Mouse (Mus musculus) Muller cell, postnatal 12 days (primary cell): ENCODE measurements around the gene Mrgpra2a.
"Not testable (repeated sequence)": the region's sequence is repeated elsewhere in the genome, so short reads cannot be mapped to it uniquely, and the experiment has no call there.

ENCODE experiments used
- DNase-seq: peaks from one replicate; pipeline ENCODE4 v3.0.0-alpha.2; 2015; ENCODE audit errors: inconsistent ontology term

The Mrgpra2a gene

DNA sequence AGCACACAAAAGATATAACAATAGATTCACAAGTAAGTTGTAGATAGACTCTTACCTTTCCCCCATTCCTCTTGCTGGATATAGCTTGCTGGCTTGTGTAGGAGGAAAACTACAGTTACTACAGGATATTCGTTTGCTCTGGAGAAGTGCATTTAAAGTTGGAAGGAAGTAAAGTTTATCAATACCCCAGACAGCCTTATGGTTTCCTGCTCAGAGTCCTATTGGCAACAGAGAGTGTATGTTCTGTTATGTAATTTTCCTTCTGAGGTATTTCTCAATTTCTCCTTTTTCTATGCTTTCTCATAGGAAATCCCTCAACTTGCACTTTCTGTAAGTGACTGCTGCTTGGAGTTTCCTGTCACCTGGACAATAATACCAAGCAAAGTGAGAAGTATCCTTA, at the start of gene Mrgpra2a:
TSS of gene Mrgpra2a (minus strand) at position 125 of the 400 bp plus-strand sequence.
- DNase-seq, result not testable (repeated sequence)

DNA sequence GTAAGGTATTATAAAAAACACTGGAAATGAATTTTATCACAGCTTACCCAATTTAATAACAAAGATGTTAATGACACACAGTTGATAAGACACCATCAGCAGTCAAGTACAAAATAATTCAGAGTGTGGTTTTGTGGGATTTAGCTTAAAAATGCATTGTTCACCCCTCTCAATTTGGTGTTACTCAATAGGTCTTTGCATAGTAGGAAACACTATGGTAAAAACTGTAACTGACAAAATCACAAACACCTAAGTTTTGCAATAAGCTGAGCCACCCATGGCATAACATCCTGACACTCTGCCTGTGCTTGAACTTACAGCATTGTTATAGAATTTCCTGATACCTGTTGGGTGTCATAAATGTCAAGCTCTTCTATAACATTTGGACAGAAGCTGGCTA, 39.3 kb upstream of the Mrgpra2a start:
- not testable (repeated sequence) for DNase-seq

DNA sequence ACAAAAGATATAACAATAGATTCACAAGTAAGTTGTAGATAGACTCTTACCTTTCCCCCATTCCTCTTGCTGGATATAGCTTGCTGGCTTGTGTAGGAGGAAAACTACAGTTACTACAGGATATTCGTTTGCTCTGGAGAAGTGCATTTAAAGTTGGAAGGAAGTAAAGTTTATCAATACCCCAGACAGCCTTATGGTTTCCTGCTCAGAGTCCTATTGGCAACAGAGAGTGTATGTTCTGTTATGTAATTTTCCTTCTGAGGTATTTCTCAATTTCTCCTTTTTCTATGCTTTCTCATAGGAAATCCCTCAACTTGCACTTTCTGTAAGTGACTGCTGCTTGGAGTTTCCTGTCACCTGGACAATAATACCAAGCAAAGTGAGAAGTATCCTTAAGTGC, 37.5 kb upstream of the Mrgpra2a start:
- DNase-seq, result not testable (repeated sequence)

DNA sequence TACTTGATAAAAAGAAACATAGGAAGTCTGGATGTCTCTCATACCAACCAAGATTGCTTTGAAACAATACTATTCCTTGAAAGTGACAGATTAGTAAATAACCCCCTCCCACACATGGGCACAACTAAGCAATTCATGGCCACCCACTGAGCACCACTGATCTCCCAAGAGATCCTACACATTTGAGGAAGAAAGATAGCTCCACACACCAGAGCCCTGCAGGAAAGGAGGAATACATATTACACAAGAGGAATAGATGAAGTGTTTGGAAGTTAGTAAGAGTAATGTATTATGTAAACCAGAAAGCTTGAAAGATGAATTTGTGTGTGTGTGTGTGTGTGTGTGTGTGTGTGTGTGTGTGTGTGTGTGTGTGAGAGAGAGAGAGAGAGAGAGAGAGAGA, 31.2 kb upstream of the Mrgpra2a start:
- not testable (repeated sequence) for DNase-seq

DNA sequence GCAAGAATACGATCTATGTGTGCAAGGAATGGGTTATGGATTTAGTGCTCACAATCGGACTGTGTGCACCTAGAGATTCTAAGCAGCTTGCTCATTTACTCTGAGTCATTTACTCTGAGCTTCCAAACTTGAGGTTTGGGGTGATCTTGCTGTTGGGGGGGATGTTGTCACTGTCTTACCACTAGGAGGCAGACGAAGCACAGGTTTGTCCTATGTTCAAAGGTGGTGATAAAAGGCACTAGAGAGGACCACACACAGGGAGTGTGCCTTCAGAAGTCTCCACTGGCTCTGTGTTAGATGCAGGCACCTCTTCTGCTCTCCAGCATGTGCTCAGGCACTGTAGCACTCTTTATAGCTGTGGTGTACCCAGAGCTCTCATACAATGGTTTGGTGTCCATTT, 22.0 kb upstream of the Mrgpra2a start:
- not testable (repeated sequence) for DNase-seq

DNA sequence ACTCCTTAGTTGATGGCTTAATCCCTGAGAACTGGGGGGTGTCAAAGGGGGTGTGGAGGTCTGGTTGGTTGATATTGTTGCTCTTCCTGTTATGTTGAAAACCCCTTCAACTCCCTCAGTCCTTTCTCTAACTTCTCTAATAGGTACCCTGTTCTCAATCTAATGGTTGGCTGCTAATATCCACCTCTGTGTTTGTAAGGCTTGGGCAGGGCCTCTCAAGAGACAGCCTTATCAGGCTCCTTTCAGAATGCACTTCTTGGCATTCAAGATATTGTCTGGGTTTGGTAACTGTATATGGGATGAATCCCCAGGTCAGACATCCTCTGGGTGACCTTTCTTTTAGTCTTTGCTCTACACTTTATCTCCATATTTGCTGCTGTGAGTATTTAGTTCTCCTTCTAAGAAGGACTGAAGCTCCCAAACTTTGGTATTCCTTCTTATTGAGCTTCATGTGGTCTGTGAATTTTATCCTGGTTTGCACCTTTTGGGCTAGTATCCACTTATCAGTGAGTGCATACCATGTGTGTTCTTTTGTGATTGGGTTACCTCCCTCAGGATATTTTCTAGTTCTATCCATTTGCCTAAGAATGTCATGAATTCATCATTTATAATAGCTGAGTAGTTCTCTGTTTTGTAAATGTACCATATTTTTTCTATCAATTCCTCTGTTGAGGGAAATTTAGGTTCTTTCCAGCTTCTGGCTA, 13.5 kb upstream of the Mrgpra2a start:
- DNase-seq, result not testable (repeated sequence)

DNA sequence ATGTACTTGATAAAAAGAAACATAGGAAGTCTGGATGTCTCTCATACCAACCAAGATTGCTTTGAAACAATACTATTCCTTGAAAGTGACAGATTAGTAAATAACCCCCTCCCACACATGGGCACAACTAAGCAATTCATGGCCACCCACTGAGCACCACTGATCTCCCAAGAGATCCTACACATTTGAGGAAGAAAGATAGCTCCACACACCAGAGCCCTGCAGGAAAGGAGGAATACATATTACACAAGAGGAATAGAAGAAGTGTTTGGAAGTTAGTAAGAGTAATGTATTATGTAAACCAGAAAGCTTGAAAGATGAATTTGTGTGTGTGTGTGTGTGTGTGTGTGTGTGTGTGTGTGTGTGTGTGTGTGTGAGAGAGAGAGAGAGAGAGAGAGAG, 6.2 kb downstream of the Mrgpra2a start:
- not testable (repeated sequence) for DNase-seq

DNA sequence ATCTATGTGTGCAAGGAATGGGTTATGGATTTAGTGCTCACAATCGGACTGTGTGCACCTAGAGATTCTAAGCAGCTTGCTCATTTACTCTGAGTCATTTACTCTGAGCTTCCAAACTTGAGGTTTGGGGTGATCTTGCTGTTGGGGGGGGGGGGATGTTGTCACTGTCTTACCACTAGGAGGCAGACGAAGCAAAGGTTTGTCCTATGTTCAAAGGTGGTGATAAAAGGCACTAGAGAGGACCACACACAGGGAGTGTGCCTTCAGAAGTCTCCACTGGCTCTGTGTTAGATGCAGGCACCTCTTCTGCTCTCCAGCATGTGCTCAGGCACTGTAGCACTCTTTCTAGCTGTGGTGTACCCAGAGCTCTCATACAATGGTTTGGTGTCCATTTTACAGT, 15.5 kb downstream of the Mrgpra2a start:
- DNase-seq, result not testable (repeated sequence)

DNA sequence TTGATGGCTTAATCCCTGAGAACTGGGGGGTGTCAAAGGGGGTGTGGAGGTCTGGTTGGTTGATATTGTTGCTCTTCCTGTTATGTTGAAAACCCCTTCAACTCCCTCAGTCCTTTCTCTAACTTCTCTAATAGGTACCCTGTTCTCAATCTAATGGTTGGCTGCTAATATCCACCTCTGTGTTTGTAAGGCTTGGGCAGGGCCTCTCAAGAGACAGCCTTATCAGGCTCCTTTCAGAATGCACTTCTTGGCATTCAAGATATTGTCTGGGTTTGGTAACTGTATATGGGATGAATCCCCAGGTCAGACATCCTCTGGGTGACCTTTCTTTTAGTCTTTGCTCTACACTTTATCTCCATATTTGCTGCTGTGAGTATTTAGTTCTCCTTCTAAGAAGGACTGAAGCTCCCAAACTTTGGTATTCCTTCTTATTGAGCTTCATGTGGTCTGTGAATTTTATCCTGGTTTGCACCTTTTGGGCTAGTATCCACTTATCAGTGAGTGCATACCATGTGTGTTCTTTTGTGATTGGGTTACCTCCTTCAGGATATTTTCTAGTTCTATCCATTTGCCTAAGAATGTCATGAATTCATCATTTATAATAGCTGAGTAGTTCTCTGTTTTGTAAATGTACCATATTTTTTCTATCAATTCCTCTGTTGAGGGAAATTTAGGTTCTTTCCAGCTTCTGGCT, 24.0 kb downstream of the Mrgpra2a start:
- not testable (repeated sequence) for DNase-seq

DNA sequence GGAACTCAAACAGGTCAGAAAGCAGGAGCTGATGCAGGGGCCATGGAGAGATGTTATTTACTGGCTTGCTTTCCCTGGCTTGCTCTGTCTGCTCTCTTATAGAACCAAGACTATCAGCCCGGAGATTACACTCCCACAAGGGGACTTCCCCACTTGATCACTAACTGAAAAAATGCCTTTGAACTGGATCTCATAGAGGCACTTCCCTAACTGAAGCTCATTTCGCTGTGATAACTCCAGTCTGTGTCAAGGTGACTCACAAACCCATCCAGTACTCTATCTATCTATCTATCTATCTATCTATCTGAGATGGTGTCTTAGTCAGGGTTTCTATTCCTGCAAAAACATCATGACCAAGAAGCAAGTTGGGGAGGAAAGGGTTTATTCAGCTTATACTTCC, 41.3 kb downstream of the Mrgpra2a start:
- no peak for DNase-seq

DNA sequence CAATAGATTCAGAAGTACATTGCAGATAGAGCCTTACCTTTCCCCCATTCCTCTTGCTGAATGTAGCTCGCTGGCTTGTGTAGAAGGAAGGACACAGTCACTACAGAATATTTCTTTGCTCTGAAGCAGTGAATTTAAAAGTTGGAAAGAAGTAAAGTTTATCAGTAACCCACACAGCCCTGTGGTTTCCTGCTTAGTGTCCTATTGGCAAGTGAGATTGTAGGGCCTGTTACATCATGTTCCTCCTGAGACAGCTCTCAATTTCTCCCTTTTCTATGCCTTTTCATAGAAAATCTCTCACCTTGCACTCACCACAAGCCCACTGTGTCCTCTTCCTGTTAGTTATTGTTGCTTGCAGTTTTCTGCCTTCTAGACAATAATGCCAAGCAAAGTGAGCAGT, 42.4 kb downstream of the Mrgpra2a start:
- no peak for DNase-seq

DNA sequence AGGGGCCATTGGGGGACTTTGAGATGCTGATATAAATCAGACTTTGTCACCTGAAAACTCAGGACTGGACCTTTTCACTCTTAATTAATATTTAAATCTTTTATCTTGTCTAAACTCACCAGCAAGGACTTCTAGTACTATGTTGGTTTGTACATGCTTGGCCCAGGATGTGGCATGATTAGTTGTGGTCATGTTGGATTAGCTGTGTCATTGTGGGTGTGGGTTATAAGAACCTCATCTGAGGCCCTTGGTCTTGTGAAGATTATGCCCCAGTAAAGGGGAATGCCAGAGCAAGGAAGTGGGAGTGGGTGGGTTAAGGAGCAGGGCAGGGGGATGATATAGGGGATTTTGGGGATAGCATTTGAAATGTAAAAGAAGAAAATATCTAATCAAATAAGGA, 50.8 kb downstream of the Mrgpra2a start:
- DNase-seq, result no peak
